Mouse (Mus musculus): ENCODE results near the gene Evx2. TPM values are rescaled to one million over a fixed set of nuclear protein-coding genes. Genes with fewer than 3 reads are reported as not detected.

The Evx2 gene
- total RNA-seq, 2 experiments from 2014 or later = not detected

DNA sequence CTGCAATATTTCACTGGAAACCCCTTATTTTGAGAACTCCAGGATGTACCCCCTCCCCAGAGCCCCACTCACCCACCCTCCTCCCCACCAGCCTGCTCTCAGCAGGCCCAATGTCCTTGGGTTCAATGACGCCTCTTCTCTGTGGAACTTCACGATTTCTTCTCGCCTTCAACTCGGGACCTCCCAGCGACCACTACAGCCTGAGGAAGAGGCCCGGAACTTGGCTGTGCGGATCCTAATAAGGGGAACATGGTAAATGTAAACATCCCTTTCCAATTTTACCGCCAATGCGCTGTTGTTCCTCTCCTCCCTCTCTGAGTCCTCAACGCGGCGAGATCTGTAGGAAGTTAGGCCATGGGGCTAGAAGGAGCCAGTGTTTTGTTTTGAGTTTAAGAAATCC is 24.7 kb upstream of the Evx2 start:
- ATAC-seq (replicated peaks; ENCODE audit: low FRiP score, poor library complexity, severe bottlenecking) = no peak

DNA sequence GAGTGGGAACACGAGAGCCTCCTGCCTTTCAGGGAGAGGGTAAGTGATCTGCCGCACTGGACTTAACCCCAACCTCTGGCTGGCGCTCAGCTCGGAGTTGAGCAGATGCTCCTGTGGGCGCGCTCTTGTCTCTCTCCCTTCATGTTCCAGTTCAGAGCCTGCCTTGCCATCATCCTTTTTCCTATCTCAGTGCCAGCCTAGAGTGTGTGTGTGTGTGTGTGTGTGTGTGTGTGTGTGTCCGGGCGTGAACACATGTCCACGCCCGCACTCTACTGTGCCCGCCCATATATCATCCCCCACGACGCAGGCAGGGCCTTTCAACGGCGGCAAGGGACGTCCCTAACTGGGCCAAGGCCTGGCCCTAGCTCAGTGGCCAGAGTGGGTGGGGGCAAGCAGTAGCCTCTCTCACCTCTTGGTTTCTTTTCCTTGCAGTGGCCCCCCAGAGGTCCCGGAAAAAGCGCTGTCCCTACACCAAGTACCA is 24.2 kb upstream of the Evx2 start:
- ATAC-seq (replicated peaks; ENCODE audit: low FRiP score, poor library complexity, severe bottlenecking) = no peak

DNA sequence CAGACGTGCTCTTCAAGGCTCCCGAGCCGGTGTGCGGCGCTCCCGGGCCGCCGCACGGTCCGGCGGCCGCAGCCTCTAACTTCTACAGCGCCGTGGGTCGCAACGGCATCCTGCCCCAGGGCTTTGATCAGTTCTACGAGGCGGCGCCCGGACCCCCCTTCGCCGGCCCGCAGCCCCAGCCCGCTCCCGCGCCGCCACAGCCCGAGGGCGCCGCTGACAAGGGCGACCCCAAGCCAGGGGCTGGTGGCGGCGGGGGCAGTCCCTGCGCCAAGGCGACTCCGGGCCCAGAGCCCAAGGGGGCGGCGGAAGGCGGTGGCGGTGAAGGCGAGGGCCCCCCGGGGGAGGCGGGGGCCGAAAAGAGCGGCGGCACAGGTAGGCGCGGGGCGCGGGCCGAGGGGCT is 23.4 kb upstream of the Evx2 start:
- ATAC-seq (replicated peaks; ENCODE audit: low FRiP score, poor library complexity, severe bottlenecking) = no peak

DNA sequence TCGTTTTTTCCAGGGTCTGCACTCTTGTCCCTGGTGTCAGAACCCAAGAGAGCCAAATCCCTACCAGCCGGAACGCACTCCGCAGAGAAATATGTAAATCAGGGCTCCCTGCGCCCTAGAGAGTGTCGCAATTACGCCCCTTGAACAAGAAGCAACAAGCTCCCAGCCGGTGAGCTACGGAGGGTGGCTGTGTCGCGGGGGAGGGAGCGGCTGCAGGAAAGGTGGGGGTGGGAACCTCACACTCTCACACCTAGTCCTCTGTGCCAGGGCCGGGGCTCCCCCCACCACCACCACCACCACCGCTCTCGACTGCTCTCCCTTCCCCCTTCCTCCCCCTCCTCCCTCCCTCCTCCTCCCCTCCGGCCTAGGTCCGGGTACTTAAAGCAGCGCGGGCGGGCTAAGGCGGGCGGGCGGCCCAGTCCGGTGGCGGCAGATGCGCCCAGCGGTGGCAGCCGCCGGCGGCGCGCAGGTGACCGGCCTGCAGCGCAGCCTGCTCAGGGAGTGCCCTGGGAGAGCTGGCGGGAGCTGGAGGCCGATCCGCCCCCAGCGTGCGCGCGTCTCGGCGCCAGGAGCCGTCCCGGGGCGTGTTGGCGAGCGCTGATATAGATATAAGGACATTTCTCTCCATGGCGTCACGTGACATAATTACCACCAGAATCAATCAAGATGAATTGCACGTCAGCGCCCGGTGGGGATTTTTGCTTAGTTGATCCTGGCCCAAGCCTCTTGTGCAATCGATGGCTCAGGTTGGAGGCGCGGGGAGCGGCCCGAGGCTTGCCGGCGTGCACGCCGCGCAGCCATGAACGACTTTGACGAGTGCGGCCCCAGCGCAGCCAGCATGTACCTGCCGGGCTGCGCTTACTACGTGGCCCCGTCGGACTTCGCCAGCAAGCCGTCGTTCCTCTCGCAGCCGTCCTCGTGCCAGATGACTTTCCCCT is 22.5 kb upstream of the Evx2 start:
- no peak for ATAC-seq (replicated peaks; ENCODE audit: low FRiP score, poor library complexity, severe bottlenecking)

DNA sequence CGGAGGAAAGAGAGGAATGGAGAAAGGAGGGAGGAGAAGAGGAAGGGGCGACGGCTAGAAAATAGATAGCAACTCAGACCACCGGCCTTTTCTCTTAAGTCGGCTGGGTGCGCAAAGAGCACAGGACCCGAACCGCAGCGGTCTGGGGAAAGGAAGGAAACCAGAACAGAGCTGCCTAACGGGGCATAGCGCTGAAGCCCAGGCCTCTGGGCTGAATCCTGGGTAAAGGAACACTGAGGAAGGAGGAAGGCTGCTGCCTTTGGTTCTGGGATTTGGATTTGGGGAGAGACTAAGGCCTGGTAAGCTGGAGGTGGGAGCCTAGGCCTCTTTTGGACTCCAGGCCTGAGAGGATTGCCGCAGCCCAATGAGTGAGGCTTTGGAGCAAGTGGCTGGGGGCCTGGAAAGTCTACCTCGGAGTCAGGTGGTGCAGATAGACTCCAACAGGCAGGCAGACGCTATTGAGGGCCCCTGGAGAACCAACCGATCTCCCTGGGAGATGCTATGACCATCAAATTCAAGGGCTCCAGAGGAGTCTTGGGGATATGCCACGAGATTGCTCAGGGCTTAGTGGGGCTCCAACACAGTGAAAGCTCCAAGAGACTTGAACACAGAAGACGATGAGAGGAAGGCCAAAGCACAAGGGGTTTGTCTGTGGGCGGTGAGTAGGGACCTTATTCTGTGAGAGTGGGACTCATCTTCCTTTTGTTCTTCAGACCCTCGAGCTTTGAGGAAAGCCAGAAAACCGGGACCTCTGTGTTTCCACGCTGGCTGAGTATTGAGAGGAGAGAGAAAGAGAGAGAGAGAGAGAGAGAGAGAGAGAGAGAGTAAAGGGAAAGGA is 21.4 kb upstream of the Evx2 start:
- no peak for ATAC-seq (replicated peaks; ENCODE audit: low FRiP score, poor library complexity, severe bottlenecking)

DNA sequence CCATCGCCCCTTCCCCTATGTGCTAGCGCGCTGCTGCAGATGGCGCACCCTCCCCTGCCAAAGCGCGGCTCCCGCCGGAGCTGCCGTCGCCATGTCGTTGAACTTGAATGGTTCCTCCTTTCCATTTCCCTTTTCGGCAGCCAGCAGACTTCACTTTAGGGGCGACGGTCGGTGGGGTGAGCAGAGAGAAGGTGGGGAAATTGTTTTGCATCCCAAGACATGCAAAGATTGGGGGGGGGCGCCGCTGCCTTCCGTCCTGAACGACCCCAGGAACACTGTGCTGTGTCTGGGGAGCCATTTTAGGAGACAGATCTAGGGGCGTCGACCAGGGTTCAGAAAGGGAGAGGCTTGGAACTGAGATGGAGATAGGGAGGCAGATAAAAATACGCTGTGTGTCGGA is 20.6 kb upstream of the Evx2 start:
- ATAC-seq (replicated peaks; ENCODE audit: low FRiP score, poor library complexity, severe bottlenecking) = no peak

DNA sequence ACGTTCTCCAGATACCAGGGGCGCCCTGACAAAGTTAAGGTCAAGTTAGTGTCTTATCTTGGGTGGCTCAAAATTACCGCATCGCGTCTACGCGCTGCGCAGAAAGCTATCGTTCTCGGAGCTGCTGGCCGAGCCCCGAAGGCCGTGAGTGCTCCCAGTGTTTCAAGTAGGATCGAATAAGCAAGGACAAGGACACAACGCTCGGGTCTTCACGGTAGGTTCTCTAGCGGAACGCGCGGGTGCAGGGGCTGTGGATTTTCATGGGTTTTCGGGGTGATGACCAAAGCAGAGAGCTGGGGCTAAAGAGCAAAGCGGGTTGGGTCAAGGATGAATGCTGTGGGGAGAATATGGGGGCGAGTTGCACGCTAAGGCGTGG is 20.2 kb upstream of the Evx2 start:
- no peak for ATAC-seq (replicated peaks; ENCODE audit: low FRiP score, poor library complexity, severe bottlenecking)

DNA sequence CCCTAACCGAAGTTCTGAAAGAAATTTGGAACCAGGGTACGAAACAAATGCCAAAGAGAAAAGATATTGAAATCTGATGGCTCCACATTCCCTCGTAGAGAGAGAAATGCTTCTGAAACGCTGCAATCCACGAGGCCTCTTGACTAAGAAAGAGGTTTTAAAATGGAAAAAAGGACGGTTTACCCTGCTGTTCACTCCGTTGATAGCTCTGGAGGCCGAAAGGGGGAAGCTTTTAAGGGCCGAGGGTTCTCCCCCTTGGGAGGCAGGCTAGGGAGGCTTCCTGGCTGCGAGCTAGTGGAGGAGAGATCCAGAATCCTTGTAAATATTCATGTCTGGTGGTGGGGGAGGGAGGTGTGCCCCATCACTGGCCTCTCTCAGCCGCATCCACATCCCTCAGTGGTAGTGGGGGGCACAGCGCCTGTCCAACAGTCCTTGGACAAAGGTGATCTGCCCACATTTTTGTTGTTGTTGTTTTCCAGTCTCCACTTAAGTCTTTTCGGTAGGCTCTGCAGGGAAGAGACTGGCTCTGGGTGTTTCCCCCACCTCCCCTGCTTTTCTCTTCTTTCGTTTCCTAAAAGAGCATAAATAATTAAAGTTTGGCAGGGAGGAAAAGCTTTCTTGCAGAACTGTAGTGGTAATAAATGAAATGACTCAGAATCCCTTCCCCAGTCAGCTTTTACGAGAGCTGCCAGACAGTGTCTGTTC is 19.7 kb upstream of the Evx2 start, which contains the start of gene Hoxd11:
Gene Hoxd11, plus strand, starts transcription at position 667 of the 705 bp plus-strand sequence.
- no peak for ATAC-seq (replicated peaks; ENCODE audit: low FRiP score, poor library complexity, severe bottlenecking)

DNA sequence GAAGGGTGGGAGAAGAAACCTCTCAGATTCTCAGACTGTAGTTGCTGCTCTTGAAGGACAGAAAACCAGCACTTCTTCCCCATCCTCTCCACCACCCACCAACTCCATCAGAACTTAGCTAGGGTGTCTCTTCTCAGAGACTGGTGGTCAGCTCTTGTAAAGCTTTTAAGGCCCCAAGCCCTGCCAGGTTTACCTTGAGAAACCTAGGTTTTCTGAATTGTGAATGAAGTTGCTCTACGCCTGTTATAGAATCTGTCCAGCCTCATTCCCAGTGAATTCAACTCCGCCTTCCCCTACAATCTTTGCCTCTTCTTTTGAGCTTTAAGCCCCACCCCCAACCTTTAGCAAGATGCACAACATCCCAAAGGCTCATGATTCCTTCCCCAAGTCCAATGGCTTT is 17.7 kb upstream of the Evx2 start:
- ATAC-seq (replicated peaks; ENCODE audit: low FRiP score, poor library complexity, severe bottlenecking) = no peak

DNA sequence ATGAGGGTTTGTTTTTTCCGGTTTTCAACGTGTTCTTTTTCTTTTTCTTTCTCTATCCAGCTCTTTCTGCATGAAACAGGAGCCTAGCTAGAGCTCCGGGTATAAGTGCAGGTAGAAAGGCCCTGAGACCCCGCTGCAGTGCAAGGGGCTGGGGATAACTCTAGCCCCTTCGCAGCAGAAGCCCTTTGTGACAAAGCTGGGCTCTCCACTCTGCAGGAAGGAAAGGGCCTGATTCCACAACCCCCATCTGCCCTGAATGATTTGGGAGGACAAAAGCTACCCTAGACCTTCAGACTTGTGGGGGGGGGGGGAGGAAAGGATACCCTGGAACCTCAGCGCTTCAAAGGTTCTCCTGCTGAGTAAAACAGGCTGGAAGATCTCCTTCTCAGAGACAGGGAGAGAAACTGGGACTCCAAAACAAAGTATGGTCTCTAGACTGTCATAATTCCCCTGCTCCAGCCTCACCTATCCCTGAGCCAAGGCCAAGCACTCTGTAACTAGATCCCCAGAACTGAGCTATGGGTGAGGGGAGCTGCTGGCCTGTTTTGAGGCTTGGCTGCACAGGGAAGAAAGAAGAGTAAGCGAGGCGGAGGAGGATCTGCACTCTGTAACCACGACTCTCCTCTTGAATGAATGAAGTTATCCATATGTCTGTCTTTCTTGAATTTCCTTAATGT is 17.2 kb upstream of the Evx2 start:
- no peak for ATAC-seq (replicated peaks; ENCODE audit: low FRiP score, poor library complexity, severe bottlenecking)

DNA sequence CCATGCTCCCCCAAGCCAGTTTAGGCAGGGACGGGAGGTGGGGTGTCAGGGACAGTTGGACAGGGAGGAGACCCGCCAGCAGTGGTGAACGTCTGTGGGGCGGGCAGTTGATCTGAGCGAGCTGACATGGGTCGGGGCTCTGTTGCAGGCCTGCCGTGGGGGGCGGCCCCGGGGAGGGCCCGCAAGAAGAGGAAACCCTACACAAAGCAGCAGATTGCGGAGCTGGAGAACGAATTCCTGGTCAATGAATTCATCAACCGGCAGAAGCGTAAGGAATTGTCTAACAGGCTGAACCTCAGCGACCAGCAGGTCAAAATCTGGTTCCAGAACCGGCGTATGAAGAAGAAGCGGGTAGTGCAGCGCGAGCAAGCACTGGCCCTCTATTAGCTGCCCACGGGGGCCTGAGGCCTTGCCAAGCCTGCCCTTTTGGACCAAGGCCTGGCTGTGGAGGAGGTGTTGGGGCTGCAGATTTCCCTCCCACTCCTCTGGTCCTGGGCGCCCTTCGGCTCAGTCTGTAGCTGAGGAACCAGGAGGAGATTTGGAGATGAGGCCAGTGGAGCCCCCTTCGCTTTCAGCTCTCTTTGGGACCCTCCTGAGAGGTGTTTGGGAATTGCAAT is 16.4 kb upstream of the Evx2 start:
- ATAC-seq (replicated peaks; ENCODE audit: low FRiP score, poor library complexity, severe bottlenecking) = no peak

DNA sequence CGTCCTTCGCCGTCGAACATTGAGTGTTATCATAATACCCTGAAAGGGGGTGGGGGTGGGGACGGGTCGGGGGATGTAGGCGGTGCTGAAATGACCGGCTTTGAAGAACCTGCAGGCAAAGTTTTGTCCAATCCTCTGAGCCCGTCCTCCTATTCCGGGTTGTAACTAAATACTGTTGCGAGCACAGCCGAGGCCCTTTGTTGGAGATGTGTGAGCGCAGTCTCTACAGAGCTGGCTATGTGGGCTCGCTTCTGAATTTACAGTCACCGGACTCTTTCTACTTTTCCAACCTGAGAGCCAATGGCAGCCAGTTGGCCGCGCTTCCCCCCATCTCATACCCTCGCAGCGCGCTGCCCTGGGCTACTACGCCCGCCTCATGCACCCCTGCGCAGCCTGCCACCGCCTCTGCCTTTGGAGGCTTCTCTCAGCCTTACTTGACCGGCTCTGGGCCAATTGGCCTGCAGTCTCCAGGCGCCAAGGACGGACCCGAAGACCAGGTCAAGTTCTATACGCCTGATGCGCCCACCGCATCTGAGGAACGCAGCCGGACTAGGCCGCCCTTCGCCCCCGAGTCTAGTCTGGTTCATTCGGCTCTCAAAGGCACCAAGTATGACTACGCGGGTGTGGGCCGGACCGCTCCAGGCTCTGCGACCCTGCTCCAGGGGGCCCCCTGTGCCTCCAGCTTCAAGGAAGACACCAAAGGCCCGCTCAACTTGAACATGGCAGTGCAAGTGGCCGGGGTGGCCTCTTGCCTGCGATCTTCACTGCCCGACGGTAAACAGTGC is 15.7 kb upstream of the Evx2 start, which contains the start of gene Hoxd12:
Gene Hoxd12, plus strand, starts transcription at position 133 of the 785 bp plus-strand sequence.
- no peak for ATAC-seq (replicated peaks; ENCODE audit: low FRiP score, poor library complexity, severe bottlenecking)

DNA sequence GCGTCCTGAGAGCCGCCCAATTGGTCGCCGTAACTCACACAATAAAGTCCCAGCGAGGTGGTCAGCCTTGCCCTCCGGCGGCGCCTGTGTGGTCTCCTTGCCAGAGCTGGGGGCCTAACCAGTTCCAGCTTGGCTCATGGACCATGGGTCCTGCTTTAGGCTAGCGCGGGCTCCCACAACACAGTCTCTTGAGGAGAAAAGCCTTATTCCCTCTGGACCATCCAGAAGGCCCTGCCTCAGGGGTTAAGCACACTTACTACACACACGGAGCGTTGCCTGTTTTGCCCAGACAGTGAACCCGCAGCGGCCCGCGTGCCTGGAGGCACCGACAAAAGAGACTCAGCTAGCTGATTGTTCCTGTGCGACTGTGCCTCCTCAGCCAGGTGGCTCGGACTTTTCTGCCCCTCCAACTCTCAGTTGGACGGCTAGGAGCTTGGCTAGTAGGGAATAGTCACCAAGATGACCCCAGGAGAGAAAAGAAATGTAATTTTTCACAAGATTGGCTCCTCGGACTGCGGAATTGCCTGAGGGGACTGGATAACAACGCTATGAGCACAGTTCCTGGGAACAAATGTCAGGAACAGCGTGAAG is 14.6 kb upstream of the Evx2 start:
- ATAC-seq (replicated peaks; ENCODE audit: low FRiP score, poor library complexity, severe bottlenecking) = no peak

DNA sequence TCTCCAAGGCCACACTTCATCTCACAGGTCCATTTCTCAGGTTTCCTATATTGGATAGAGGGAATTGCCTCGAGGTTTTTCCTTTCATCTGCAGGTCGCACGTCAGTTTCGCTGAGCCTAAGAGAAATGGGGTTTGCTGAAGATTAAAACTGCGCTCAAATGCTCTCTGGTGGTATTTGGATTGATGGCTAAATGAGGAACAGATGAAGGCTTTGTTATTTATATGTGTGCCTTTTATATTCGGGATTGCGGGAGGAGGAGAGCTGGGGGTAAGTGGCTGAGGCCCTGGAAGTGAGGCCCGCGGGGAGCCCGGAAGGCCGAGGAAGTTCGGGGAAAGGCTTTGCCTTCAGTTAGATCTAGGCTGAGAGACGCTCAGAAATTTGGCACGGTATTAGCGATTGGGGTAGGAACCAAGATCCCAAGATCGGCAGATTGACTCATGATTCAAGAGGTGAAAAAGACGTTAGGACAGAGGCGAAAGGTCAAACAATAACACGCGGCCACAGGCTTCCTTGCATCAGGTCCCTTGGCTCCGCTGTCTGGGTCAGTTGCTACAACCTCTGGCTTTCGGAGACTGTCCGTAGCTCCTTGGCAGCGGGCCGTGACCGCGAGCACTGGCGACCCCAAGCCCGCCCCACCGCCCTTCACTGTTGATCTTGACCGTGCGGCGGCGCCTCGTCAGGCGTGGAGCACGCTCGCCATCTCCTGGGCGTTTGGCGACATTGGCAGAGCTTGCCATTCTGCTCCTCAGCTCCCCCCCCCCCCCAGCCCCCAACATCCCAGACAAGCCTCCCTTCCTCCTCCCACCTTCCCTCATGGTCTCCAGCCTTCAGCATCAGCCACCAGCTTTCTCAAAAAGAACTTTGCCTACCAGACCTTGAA is 13.4 kb upstream of the Evx2 start:
- ATAC-seq (replicated peaks; ENCODE audit: low FRiP score, poor library complexity, severe bottlenecking) = no peak

DNA sequence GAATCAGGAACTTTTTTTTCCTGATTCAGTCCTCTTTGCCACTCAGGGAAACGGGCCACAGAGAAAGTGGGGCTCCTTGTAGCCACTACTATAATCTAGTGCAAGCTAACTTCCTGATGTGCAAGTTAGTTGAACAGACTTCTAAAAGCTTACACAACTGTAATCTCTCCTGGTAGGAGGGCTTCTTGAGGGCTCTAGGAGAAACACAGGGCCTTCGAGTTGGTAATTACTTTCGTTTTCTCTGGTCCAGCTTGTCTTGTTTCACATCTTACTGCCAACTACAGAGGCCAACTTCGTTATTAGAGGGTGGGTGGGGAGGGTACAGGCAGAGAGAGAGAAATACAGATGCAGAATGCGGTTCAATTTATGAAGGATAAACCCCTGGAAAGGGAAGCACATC is 12.5 kb upstream of the Evx2 start:
- no peak for ATAC-seq (replicated peaks; ENCODE audit: low FRiP score, poor library complexity, severe bottlenecking)

DNA sequence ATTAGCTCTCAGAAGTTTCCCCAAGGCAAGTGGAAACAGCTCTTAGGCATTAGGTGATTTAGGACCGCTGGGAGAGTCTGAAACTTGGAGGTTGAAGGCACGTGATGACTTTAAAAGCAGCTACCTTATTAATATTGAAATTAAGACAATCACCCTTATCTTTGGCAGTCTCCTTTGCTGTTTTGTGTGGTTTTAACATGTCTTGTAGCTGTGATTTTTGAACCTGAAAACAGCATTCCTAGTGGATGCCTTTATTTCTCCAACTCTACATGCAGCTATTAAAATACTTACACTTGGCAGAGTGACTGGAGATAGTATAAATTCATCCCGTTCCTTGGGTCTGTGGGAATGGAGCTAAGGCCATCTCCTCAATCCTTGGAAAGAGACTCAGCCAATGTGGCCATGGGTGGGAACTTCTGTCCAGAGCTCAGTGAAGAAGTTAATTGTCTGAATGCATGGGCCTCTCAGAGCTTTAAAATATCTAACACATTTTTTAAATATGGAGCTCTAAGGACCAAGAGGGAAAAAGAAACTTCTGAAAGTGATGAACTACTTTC is 11.4 kb upstream of the Evx2 start:
- ATAC-seq (replicated peaks; ENCODE audit: low FRiP score, poor library complexity, severe bottlenecking) = no peak

All from erythroblast, adult 5-6 weeks (primary cell).